Mouse (Mus musculus) testis, adult 2 months (tissue): ENCODE data around the gene Fam107b.

Source experiments
- CTCF ChIP-seq: fragments of 200-500 bp; IDR thresholded peaks from 2 replicates; pipeline ENCODE4 v1.5.1; 2012; ENCODE audit warnings: low read depth, mild to moderate bottlenecking, inconsistent platforms, low read length, moderate library complexity; ENCODE audit not compliant: control insufficient read depth, insufficient read depth, insufficient replicate concordance
- POLR2A ChIP-seq: fragments of 200-500 bp; IDR thresholded peaks from 2 replicates; pipeline ENCODE4 v1.6.1; 2012; ENCODE audit warnings: low read depth, mild to moderate bottlenecking, inconsistent platforms, low read length, moderate library complexity; ENCODE audit not compliant: control insufficient read depth

DNA sequence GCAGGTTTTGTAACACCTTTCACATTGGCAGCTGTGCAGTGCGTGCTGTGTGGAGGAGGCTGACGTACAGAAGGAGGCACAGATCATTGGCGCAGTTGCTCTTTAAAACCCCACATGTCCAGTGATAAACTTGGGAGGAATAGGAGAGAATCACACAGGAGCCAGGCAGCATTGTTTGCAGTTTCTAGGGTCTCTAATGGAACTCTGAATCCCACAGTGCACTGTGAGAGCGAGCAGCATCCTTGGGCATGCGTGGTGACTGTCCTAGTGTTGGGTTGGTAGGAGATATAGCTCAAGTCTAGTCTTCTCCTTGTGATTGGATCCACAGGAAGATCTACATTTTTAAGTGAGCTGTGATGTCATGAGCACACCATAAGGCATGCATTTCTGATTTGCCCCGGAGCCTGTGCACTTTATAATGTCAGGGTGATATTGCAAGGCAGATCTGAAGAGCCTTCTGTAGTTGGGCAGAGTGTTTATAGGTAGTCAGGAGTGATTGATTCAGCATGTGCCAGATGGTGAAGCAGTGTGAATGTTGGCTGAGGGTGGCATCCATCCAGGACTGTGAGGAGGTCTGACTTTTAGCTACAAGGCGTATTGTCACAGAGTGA, 169.2 kb downstream of the Fam107b start:
- TF ChIP-seq POLR2A (no peak), CTCF (no peak)
